Mouse (Mus musculus): ENCODE results near the gene Sprr2a2.
"Not testable (repeated sequence)": the region's sequence is repeated elsewhere in the genome, so short reads cannot be mapped to it uniquely, and the experiment has no call there.

Sprr2a2 gene

GRCm38 (mm10) chr3:92215569-92215968, at the start of gene Sprr2a2, which contains the start of gene Sprr2a1:
Gene Sprr2a2 (plus strand): TSS chr3:92215920.
Gene Sprr2a1 (plus strand): TSS chr3:92215799.
- not testable (repeated sequence) for DNase-seq (ENCODE audit: low read depth, low spot score)

- DNase-seq (ENCODE audit: low read depth, low spot score) = no peak
Observed at GRCm38 (mm10) chr3:92169847-92170246, 45.9 kb upstream of the Sprr2a2 start.

GRCm38 (mm10) chr3:92176880-92177279, 38.8 kb upstream of the Sprr2a2 start:
- no peak for DNase-seq (ENCODE audit: low read depth, low spot score)

GRCm38 (mm10) chr3:92195512-92196200, 20.1 kb upstream of the Sprr2a2 start:
- DNase-seq (ENCODE audit: low read depth, low spot score) = no peak

- DNase-seq (ENCODE audit: low read depth, low spot score) = not testable (repeated sequence)
Observed at GRCm38 (mm10) chr3:92211133-92211925, 4.4 kb upstream of the Sprr2a2 start.

- DNase-seq (ENCODE audit: low read depth, low spot score) = not testable (repeated sequence)
Observed at GRCm38 (mm10) chr3:92212059-92212458, 3.7 kb upstream of the Sprr2a2 start.

GRCm38 (mm10) chr3:92213651-92214050, 2.1 kb upstream of the Sprr2a2 start:
- DNase-seq (ENCODE audit: low read depth, low spot score) = not testable (repeated sequence)

GRCm38 (mm10) chr3:92219031-92219430, 3.3 kb downstream of the Sprr2a2 start:
- not testable (repeated sequence) for DNase-seq (ENCODE audit: low read depth, low spot score)

- not testable (repeated sequence) for DNase-seq (ENCODE audit: low read depth, low spot score)
Observed at GRCm38 (mm10) chr3:92223708-92224107, 8.0 kb downstream of the Sprr2a2 start.

GRCm38 (mm10) chr3:92227410-92227809, 11.7 kb downstream of the Sprr2a2 start:
- DNase-seq (ENCODE audit: low read depth, low spot score) = not testable (repeated sequence)

- not testable (repeated sequence) for DNase-seq (ENCODE audit: low read depth, low spot score)
Observed at GRCm38 (mm10) chr3:92236463-92237189, 20.9 kb downstream of the Sprr2a2 start.

GRCm38 (mm10) chr3:92238736-92239135, 23.0 kb downstream of the Sprr2a2 start:
- DNase-seq (ENCODE audit: low read depth, low spot score) = not testable (repeated sequence)

GRCm38 (mm10) chr3:92239197-92239596, 23.5 kb downstream of the Sprr2a2 start:
- not testable (repeated sequence) for DNase-seq (ENCODE audit: low read depth, low spot score)

GRCm38 (mm10) chr3:92244833-92245232, 29.1 kb downstream of the Sprr2a2 start:
- DNase-seq (ENCODE audit: low read depth, low spot score) = not testable (repeated sequence)

GRCm38 (mm10) chr3:92246245-92246644, 30.5 kb downstream of the Sprr2a2 start:
- DNase-seq (ENCODE audit: low read depth, low spot score) = not testable (repeated sequence)

GRCm38 (mm10) chr3:92248494-92248893, 32.8 kb downstream of the Sprr2a2 start:
- DNase-seq (ENCODE audit: low read depth, low spot score) = not testable (repeated sequence)

- DNase-seq (ENCODE audit: low read depth, low spot score) = not testable (repeated sequence)
Observed at GRCm38 (mm10) chr3:92250450-92250849, 34.7 kb downstream of the Sprr2a2 start.

- DNase-seq (ENCODE audit: low read depth, low spot score) = not testable (repeated sequence)
Observed at GRCm38 (mm10) chr3:92253860-92254259, 38.1 kb downstream of the Sprr2a2 start.

GRCm38 (mm10) chr3:92258526-92258925, 42.8 kb downstream of the Sprr2a2 start:
- DNase-seq (ENCODE audit: low read depth, low spot score) = not testable (repeated sequence)

GRCm38 (mm10) chr3:92263462-92263861, 47.7 kb downstream of the Sprr2a2 start:
- not testable (repeated sequence) for DNase-seq (ENCODE audit: low read depth, low spot score)

GRCm38 (mm10) chr3:92271414-92271985, 55.8 kb downstream of the Sprr2a2 start:
- DNase-seq (ENCODE audit: low read depth, low spot score) = not testable (repeated sequence)
